Mouse (Mus musculus) bone marrow macrophage, adult 2 months (primary cell): Measurements from ENCODE around the gene C1ql1. TPM values are rescaled to one million over a fixed set of nuclear protein-coding genes. Genes with fewer than 3 reads are reported as not detected.
A peak's percentile ranks its signal among the peaks of the same experiment; 100 is the strongest.

Source experiments
- H3K27ac ChIP-seq: 2 replicates; pipeline ENCODE4 v1.5.1; 2012; ENCODE audit warnings: low read depth, low read length; ENCODE audit not compliant: insufficient read depth
- H3K4me1 ChIP-seq: 2 replicates; pipeline ENCODE4 v1.6.1; 2012; ENCODE audit warnings: low read length; ENCODE audit not compliant: control insufficient read depth, insufficient read depth
- H3K4me3 ChIP-seq: 2 replicates; pipeline ENCODE4 v1.5.1; 2012; ENCODE audit warnings: mild to moderate bottlenecking, low read length, moderate library complexity; ENCODE audit not compliant: insufficient read depth
- CTCF ChIP-seq: IDR thresholded peaks from 2 replicates; pipeline ENCODE4 v1.5.1; 2012; ENCODE audit warnings: low read depth, mild to moderate bottlenecking, low read length, moderate library complexity
- POLR2A ChIP-seq: IDR thresholded peaks from 2 replicates; pipeline ENCODE4 v1.6.1; 2012; ENCODE audit warnings: mild to moderate bottlenecking, low read depth, low read length, borderline replicate concordance
- polyA plus RNA-seq: library from polyadenylated mRNA; stranded (reverse); fragments of >200 nt; gene quantifications from 2 replicates; pipeline ENCODE4 v1.2.4, GENCODE M21; 2012; ENCODE audit not compliant: missing spikeins, insufficient read depth, insufficient read length

The C1ql1 gene
- polyA plus RNA-seq, 1 experiment: not detected

GRCm38 (mm10) chr11:102911376-102911775, 35.1 kb downstream of the C1ql1 start:
- Histone ChIP-seq H3K4me1 (no peaks in the 10 kb centered on the region), H3K4me3 (no peak overlapping the region), H3K27ac (no peak overlapping the region)
- TF ChIP-seq POLR2A (no peak), CTCF (no peak)

GRCm38 (mm10) chr11:102903654-102904053, 42.8 kb downstream of the C1ql1 start:
- H3K4me3 ChIP-seq: no peak overlapping the region
- no peaks in the 10 kb centered on the region for H3K4me1 ChIP-seq
- TF ChIP-seq CTCF (no peak), POLR2A (no peak)
- H3K27ac ChIP-seq: no peak overlapping the region

GRCm38 (mm10) chr11:102902107-102902506, 44.4 kb downstream of the C1ql1 start:
- H3K27ac ChIP-seq: no peak overlapping the region
- TF ChIP-seq POLR2A (no peak), CTCF (no peak)
- H3K4me1 ChIP-seq: no peaks in the 10 kb centered on the region
- H3K4me3 ChIP-seq: no peak overlapping the region

- Histone ChIP-seq H3K4me1 (no peaks in the 10 kb centered on the region), H3K4me3 (no peak overlapping the region), H3K27ac (no peak overlapping the region)
- TF ChIP-seq POLR2A: no peak
These were observed 45.3 kb downstream of the C1ql1 start for GRCm38 (mm10) chr11:102901199-102901598.

- no peaks in the 10 kb centered on the region for H3K4me1 ChIP-seq
- no peak for TF ChIP-seq POLR2A
- peak; percentile 88 for TF ChIP-seq CTCF
- no peak within 1 kb of the TSS for H3K4me3 ChIP-seq
- no peak within 1 kb of the TSS for H3K27ac ChIP-seq
These were observed 45.7 kb downstream of the C1ql1 start, which contains the start of gene Gfap for GRCm38 (mm10) chr11:102900763-102901162. Gfap (minus strand) TSS chr11:102900912.

GRCm38 (mm10) chr11:102898408-102898807, 48.1 kb downstream of the C1ql1 start:
- H3K4me1 ChIP-seq: peaks cover 12% of the 10 kb centered on the region
- no peak overlapping the region for H3K4me3 ChIP-seq
- TF ChIP-seq POLR2A: no peak
- TF ChIP-seq CTCF: no peak
- no peak overlapping the region for H3K27ac ChIP-seq

GRCm38 (mm10) chr11:102896641-102897040, 49.8 kb downstream of the C1ql1 start:
- H3K4me1 ChIP-seq: peaks cover 15% of the 10 kb centered on the region
- no peak overlapping the region for H3K27ac ChIP-seq
- TF ChIP-seq CTCF: no peak
- TF ChIP-seq POLR2A: no peak
- no peak overlapping the region for H3K4me3 ChIP-seq

GRCm38 (mm10) chr11:102895779-102896178, 50.7 kb downstream of the C1ql1 start:
- TF ChIP-seq CTCF: no peak
- TF ChIP-seq POLR2A: no peak
- H3K27ac ChIP-seq: no peak overlapping the region
- peaks cover 15% of the 10 kb centered on the region for H3K4me1 ChIP-seq
- H3K4me3 ChIP-seq: no peak overlapping the region

GRCm38 (mm10) chr11:102894716-102895115, 51.8 kb downstream of the C1ql1 start:
- Histone ChIP-seq H3K4me3 (no peak overlapping the region), H3K4me1 (peaks cover 15% of the 10 kb centered on the region), H3K27ac (no peak overlapping the region)
- TF ChIP-seq CTCF: no peak
- no peak for TF ChIP-seq POLR2A

GRCm38 (mm10) chr11:102893015-102893651, 53.4 kb downstream of the C1ql1 start:
- no peak overlapping the region for H3K27ac ChIP-seq
- no peak; the same call in 1 of the 2 replicates for TF ChIP-seq CTCF
- TF ChIP-seq POLR2A: no peak
- peak overlapping the region; percentile 21 for H3K4me3 ChIP-seq
- H3K4me1 ChIP-seq: peaks cover 15% of the 10 kb centered on the region

- Histone ChIP-seq H3K4me3 (no peak overlapping the region), H3K27ac (no peak overlapping the region), H3K4me1 (peaks cover 12% of the 10 kb centered on the region)
- TF ChIP-seq CTCF (no peak), POLR2A (no peak)
These were observed 56.4 kb downstream of the C1ql1 start for GRCm38 (mm10) chr11:102890096-102890495.

Other genes with a start within 250 kb of the C1ql1 start
- 28.9 and 30.5 TPM in 2 replicates for gene Ccdc43, start 248.9 kb downstream of the C1ql1 start, polyA plus RNA-seq
- not detected in 2 replicates for gene Adam11, start 185.2 kb downstream of the C1ql1 start, polyA plus RNA-seq
- gene Gjc1, start 127.0 kb downstream of the C1ql1 start, polyA plus RNA-seq: not detected in 2 replicates
- not detected in 2 replicates for gene Higd1b, start 110.8 kb downstream of the C1ql1 start, polyA plus RNA-seq
- gene Eftud2, start 65.7 kb downstream of the C1ql1 start, polyA plus RNA-seq: 40.2 and 57.1 TPM in 2 replicates
- not detected in 2 replicates for gene Ccdc103, start 65.5 kb downstream of the C1ql1 start, polyA plus RNA-seq
- not detected in 2 replicates for gene Fam187a, start 61.5 kb downstream of the C1ql1 start, polyA plus RNA-seq
- not detected in 2 replicates for gene Gfap, start 45.8 kb downstream of the C1ql1 start, polyA plus RNA-seq
- 10.9 and 11.9 TPM in 2 replicates for gene Kif18b, start 21.6 kb downstream of the C1ql1 start, polyA plus RNA-seq
- gene Nmt1, start 81.5 kb upstream of the C1ql1 start, polyA plus RNA-seq: 69.2 and 82.6 TPM in 2 replicates
- gene Dcakd, start 81.6 kb upstream of the C1ql1 start, polyA plus RNA-seq: 40.9 and 43.2 TPM in 2 replicates
- gene Plcd3, start 155.0 kb upstream of the C1ql1 start, polyA plus RNA-seq: 1.7 and 2.3 TPM in 2 replicates
- gene Acbd4, start 155.0 kb upstream of the C1ql1 start, polyA plus RNA-seq: 27.4 and 30.4 TPM in 2 replicates
- gene Hexim1, start 169.5 kb upstream of the C1ql1 start, polyA plus RNA-seq: 43.7 and 44.3 TPM in 2 replicates
- 3.1 and 3.6 TPM in 2 replicates for gene Hexim2, start 185.7 kb upstream of the C1ql1 start, polyA plus RNA-seq
- gene Fmnl1, start 224.4 kb upstream of the C1ql1 start, polyA plus RNA-seq: 216 and 241 TPM in 2 replicates